Mouse (Mus musculus) CD4-positive, CD25-positive, alpha-beta regulatory T cell (primary cell): Measurements from ENCODE around the gene C9. TPM values are rescaled to one million over a fixed set of nuclear protein-coding genes. Genes with fewer than 3 reads are reported as not detected.

Source experiments
- polyA plus RNA-seq: library from polyadenylated mRNA; unstranded; fragments of 100-300 nt; shearing (Covaris generic); gene quantifications from one replicate; pipeline ENCODE4 v1.2.1, GENCODE M21; 2017

C9 gene
- not detected for polyA plus RNA-seq

DNA sequence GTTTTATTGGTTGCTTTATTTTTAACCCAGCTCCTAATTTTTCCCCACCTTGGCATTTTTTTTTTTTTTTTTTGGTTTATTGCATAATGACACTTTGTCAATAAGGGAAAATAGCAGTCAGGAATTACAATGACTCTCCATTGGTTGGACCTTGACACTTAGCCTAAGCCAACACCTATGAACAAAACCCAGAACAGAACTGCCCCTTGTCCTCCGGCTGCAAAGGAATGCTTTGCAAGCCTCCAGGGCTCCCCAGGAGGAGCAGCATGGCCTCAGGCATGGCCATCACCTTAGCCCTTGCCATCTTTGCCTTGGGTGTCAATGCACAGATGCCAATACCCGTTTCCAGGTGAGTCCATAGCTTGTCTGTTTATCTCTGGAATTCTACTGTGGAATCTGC lies at the start of gene C9:
Gene C9 (plus strand): TSS at position 193 of the 400 bp plus-strand sequence.

DNA sequence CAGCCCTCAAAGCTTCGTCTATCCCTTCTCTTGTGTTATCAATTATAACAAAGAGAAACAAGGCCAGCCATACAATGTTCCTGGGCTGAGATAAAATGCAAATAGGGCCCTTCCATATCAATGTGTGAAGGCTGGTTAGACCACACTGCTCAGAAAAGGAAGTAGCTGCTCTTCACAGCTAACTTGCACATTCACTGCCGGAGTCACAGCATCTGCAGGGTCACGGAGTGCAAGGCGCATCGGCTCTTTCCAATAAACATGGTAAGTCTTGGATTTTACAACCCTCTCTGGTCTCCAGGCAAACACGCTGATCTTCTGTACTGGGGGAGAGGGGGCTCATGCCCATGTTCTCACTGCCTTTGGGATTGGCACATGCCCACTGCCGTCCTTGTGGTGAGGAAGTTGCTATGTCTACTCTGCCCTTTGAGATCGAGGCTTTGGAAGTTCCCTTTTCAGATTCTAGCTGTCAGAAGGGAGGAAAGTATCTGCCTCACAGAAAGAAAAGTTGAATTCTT lies 77.6 kb downstream of the C9 start, which contains the start of gene Fyb:
Gene Fyb (plus strand): TSS at position 201 of the 515 bp plus-strand sequence.

Other genes starting within 250 kb of the C9 start
- 0.10 TPM for gene Dab2, start 145.5 kb upstream of the C9 start, polyA plus RNA-seq
- 553 TPM for gene Fyb, start 77.5 kb downstream of the C9 start, polyA plus RNA-seq